Mouse (Mus musculus) heart, adult 2 months (tissue): ENCODE results near the gene Pdzd2.

Experiments
- CTCF ChIP-seq: fragments of 200-600 bp; IDR thresholded peaks from 2 replicates; pipeline ENCODE4 v1.8.1; 2022; ENCODE audit warnings: antibody characterized with exemption, mild to moderate bottlenecking, moderate library complexity
- EP300 ChIP-seq: fragments of 200-500 bp; IDR thresholded peaks from 2 replicates; pipeline ENCODE4 v1.6.1; 2011; ENCODE audit warnings: low read depth, low read length, control low read depth; ENCODE audit not compliant: insufficient read depth
- POLR2A ChIP-seq: fragments of 200-500 bp; IDR thresholded peaks from 2 replicates; pipeline ENCODE4 v1.6.1; 2011; ENCODE audit warnings: mild to moderate bottlenecking, low read depth, low read length, control low read depth; ENCODE audit not compliant: insufficient read depth

- TF ChIP-seq CTCF (no peak), POLR2A (no peak), EP300 (no peak)
Measured at GRCm38 (mm10) chr15:12663351-12663750, 76.4 kb downstream of the Pdzd2 start.
